Mouse (Mus musculus) myocyte (in vitro differentiated cells): ENCODE measurements around the gene Naa30.

Experiments
- E2F4 ChIP-seq: IDR thresholded peaks from one replicate; pipeline ENCODE4 v1.6.1; 2011; ENCODE audit warnings: mild to moderate bottlenecking, control low read depth, moderate library complexity; ENCODE audit not compliant: insufficient read depth
- MAX ChIP-seq: IDR thresholded peaks from one replicate; pipeline ENCODE4 v1.6.1; 2011; ENCODE audit warnings: low read depth, mild to moderate bottlenecking, control low read depth
- POLR2A ChIP-seq: IDR thresholded peaks from one replicate; pipeline ENCODE4 v1.6.1; 2011; ENCODE audit warnings: low read depth, mild to moderate bottlenecking, control low read depth, moderate library complexity; ENCODE audit not compliant: insufficient read length
- POLR2AphosphoS2 ChIP-seq: IDR thresholded peaks from one replicate; pipeline ENCODE4 v1.6.1; 2011; ENCODE audit warnings: low read depth, control low read depth; ENCODE audit not compliant: insufficient read length
- TCF12 ChIP-seq: IDR thresholded peaks from one replicate; pipeline ENCODE4 v1.6.1; 2011; ENCODE audit warnings: mild to moderate bottlenecking, control low read depth; ENCODE audit not compliant: poor library complexity, insufficient read depth, severe bottlenecking
- TCF3 ChIP-seq: IDR thresholded peaks from one replicate; pipeline ENCODE4 v1.6.1; 2011; ENCODE audit warnings: low read depth, control low read depth; ENCODE audit not compliant: insufficient read length
- USF1 ChIP-seq: IDR thresholded peaks from one replicate; pipeline ENCODE4 v1.6.1; 2011; ENCODE audit warnings: low read depth, mild to moderate bottlenecking, control low read depth, moderate library complexity

GRCm38 (mm10) chr14:49197031-49197527 lies 25.1 kb downstream of the Naa30 start:
- TF ChIP-seq POLR2AphosphoS2 (no peak), POLR2A (no peak), TCF3 (no peak), USF1 (no peak), MAX (no peak), E2F4 (no peak), TCF12 (no peak)
